13 mouse cellular contexts compared by ENCODE assay signal in genomic region chr2:11367319-11367718, GRCm38 (mm10).
"Had no signal": no experiment of that assay in that cellular context is flagged by ENCODE, and none has a peak within 500 bp of the region (broad histone marks: within the 10 kb centered on the region; RNA-seq: fewer than 3 reads in every experiment).

No protein-coding gene starts in this region.

- H3K4me1 ChIP-seq: limb, embryonic 10.5 days; stomach, embryonic 15.5 days had no signal

- DNase-seq: lung, embryonic 14.5 days; lung, postnatal 10 days; lung, postnatal 4 days; right cerebral cortex, postnatal 14 days; thymus, adult 2 months; thymus, postnatal 36 days had no signal

- H3K27me3 ChIP-seq: neural tube, embryonic 13.5 days; stomach, embryonic 15.5 days had no signal

- H3K9me3 ChIP-seq: limb, embryonic 10.5 days; neural tube, embryonic 13.5 days; stomach, embryonic 15.5 days had no signal

- ATAC-seq: inflammation-experienced regulatory T-cells, adult 6 months; intestine, postnatal 0 days; midbrain, embryonic 16.5 days had no signal

- H3K27ac ChIP-seq: left cerebral cortex, adult 2 months; limb, embryonic 10.5 days; neural tube, embryonic 13.5 days; stomach, embryonic 15.5 days had no signal

- H3K9ac ChIP-seq: lung, embryonic 14.5 days; neural tube, embryonic 13.5 days; stomach, embryonic 15.5 days had no signal

- H3K4me3 ChIP-seq: left cerebral cortex, adult 2 months; limb, embryonic 10.5 days; neural tube, embryonic 13.5 days; stomach, embryonic 15.5 days had no signal

- H3K36me3 ChIP-seq: limb, embryonic 10.5 days; neural tube, embryonic 13.5 days; stomach, embryonic 15.5 days had no signal
